Mouse (Mus musculus) liver, adult 2 months (tissue): ENCODE results near the gene Reep3.

ENCODE experiments used
- CTCF ChIP-seq: fragments of 200-500 bp; IDR thresholded peaks from 2 replicates; pipeline ENCODE4 v1.5.1; 2011; ENCODE audit warnings: low read depth, low read length, control low read depth
- POLR2A ChIP-seq: fragments of 200-500 bp; IDR thresholded peaks from 2 replicates; pipeline ENCODE4 v1.6.1; 2011; ENCODE audit warnings: low read length, control low read depth; ENCODE audit not compliant: insufficient read depth; ENCODE audit errors: extremely low read depth

DNA sequence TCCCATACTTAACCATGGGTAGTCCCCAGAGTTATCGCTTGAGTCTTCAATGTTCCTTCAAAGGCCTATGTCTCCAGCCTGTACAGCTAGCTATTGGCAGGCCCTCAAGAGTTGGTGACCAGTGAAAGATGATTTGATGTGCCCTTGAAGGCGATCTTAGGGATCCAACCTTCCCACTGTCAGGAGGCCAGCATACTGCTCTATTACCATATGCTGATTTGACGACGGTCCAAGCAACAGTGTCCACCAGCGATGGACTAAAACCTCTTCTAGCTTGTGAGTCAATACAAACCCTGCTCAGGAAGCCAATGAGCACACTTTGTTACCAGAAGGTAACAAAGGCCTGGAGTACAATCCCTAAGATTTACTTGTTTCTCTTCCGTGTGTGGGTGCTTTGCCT lies 72.4 kb downstream of the Reep3 start:
- TF ChIP-seq POLR2A (no peak), CTCF (no peak)
